Mouse (Mus musculus) stomach, postnatal 0 days (tissue): ENCODE results near the gene Alox15. TPM values are rescaled to one million over a fixed set of nuclear protein-coding genes. Genes with fewer than 3 reads are reported as not detected.

ENCODE experiments used
- ATAC-seq: fragments of 200-750 bp; cut with Nextera tagmentation; 2 replicates; pipeline ENCODE4 v1.8.0; 2017; ENCODE audit not compliant: low FRiP score, low TSS enrichment
- DNase-seq: peaks from one replicate; pipeline ENCODE4 v3.0.0-alpha.2; 2016; ENCODE audit warnings: low spot score
- H3K27ac ChIP-seq: fragments of 300-500 bp; sonication (generic); replicated peaks from 2 replicates; pipeline ENCODE4 v1.5.1; 2014; ENCODE audit warnings: mild to moderate bottlenecking, control low read depth
- H3K27me3 ChIP-seq: fragments of 300-500 bp; sonication (generic); 2 replicates; pipeline ENCODE4 v1.6.1; 2014; ENCODE audit warnings: low read length; ENCODE audit not compliant: control insufficient read depth, insufficient read depth
- H3K36me3 ChIP-seq: fragments of 300-500 bp; sonication (generic); 2 replicates; pipeline ENCODE4 v1.6.1; 2014; ENCODE audit warnings: low read length, mixed read lengths; ENCODE audit not compliant: control insufficient read depth, insufficient read depth
- H3K4me1 ChIP-seq: fragments of 300-500 bp; sonication (generic); replicated peaks from 2 replicates; pipeline ENCODE4 v1.6.1; 2014; ENCODE audit warnings: antibody characterized with exemption; ENCODE audit not compliant: control insufficient read depth, insufficient read depth
- H3K4me2 ChIP-seq: fragments of 300-500 bp; sonication (generic); replicated peaks from 2 replicates; pipeline ENCODE4 v1.6.1; 2014; ENCODE audit warnings: low read depth, mild to moderate bottlenecking, control low read depth, moderate library complexity
- H3K4me3 ChIP-seq: fragments of 300-500 bp; sonication (generic); 2 replicates; pipeline ENCODE4 v1.5.1; 2014; ENCODE audit warnings: low read depth, low read length, control low read depth
- H3K9ac ChIP-seq: fragments of 300-500 bp; sonication (generic); 2 replicates; pipeline ENCODE4 v1.6.1; 2014; ENCODE audit warnings: mild to moderate bottlenecking, low read length, control low read depth, mixed read lengths
- H3K9me3 ChIP-seq: fragments of 300-500 bp; sonication (generic); 2 replicates; pipeline ENCODE4 v1.6.1; 2016; ENCODE audit warnings: low read length; ENCODE audit not compliant: control insufficient read depth
- CTCF ChIP-seq: IDR thresholded peaks from 2 replicates; pipeline ENCODE4 v1.5.1; 2016; ENCODE audit warnings: antibody characterized with exemption, low read depth, mild to moderate bottlenecking, moderate library complexity
- EP300 ChIP-seq: optimal IDR thresholded peaks from 2 replicates; pipeline ENCODE3; 2016; ENCODE audit warnings: antibody characterized with exemption
- WGBS: fragments of 180-500 bp; shearing (Covaris S2); extraction: QIAGEN DNeasy Blood & Tissue Kit; methylation state at CpG from one replicate; pipeline ENCODE4 v1.1.7; 2014; 5-methylcytosine and 5-hydroxymethylcytosine counted together
- polyA plus RNA-seq: library from polyadenylated mRNA; unstranded; fragments of >200 nt; fragmentation: Nextera tagmentation; extraction: Ambion mirVana; gene quantifications from 2 replicates; pipeline ENCODE4 v1.2.1, GENCODE M21; 2015

Gene Alox15
- polyA plus RNA-seq, result 3.2 and 12.3 TPM in 2 replicates

- H3K36me3 ChIP-seq, result no peaks in the 10 kb centered on the region
- no peak within 1 kb of the TSS for H3K9ac ChIP-seq
- no peaks in the 10 kb centered on the region for H3K27me3 ChIP-seq
- DNase-seq, result no peak
- peak within 1 kb of the TSS; percentile 32 for H3K4me3 ChIP-seq
- no peaks in the 10 kb centered on the region for H3K9me3 ChIP-seq
- peaks cover 4% of the 10 kb centered on the region for H3K4me1 ChIP-seq
- TF ChIP-seq EP300, result no peak
- peak within 1 kb of the TSS; percentile 54 for H3K4me2 ChIP-seq
- H3K27ac ChIP-seq, result no peak within 1 kb of the TSS
- ATAC-seq, result no peak
- under 1% methylated on average over 19 of the region's 19 CpGs for WGBS
Measured at GRCm38 (mm10) chr11:70351868-70352267, at the start of gene Alox15. Alox15 (minus strand) TSS chr11:70352031.

- no peak for DNase-seq
- ATAC-seq, result no peak
- Histone ChIP-seq H3K4me2 (no peak overlapping the region), H3K4me3 (no peak overlapping the region), H3K4me1 (no peaks in the 10 kb centered on the region), H3K27ac (no peak overlapping the region), H3K27me3 (no peaks in the 10 kb centered on the region), H3K9me3 (no peaks in the 10 kb centered on the region), H3K9ac (no peak overlapping the region), H3K36me3 (peaks cover 5% of the 10 kb centered on the region; the same call in 1 of the 2 replicates)
- 70% methylated on average over 5 of the region's 5 CpGs for WGBS
- TF ChIP-seq EP300 (no peak), CTCF (no peak)
Measured at GRCm38 (mm10) chr11:70389421-70389820, 37.6 kb upstream of the Alox15 start.

- Histone ChIP-seq H3K27ac (no peak overlapping the region), H3K4me1 (no peaks in the 10 kb centered on the region), H3K9me3 (no peaks in the 10 kb centered on the region), H3K36me3 (peaks cover 2% of the 10 kb centered on the region; the same call in 1 of the 2 replicates), H3K4me3 (no peak overlapping the region), H3K4me2 (no peak overlapping the region), H3K27me3 (no peaks in the 10 kb centered on the region), H3K9ac (no peak overlapping the region)
- TF ChIP-seq EP300 (no peak), CTCF (no peak)
- DNase-seq, result no peak
- WGBS, result 74% methylated on average over 5 of the region's 5 CpGs
- ATAC-seq, result 0 out of 2 replicates have a peak, but pooled peaks have one; percentile 32
Measured at GRCm38 (mm10) chr11:70387436-70387835, 35.6 kb upstream of the Alox15 start.

- H3K27me3 ChIP-seq, result no peaks in the 10 kb centered on the region
- no peak overlapping the region for H3K9ac ChIP-seq
- no peak overlapping the region for H3K4me2 ChIP-seq
- H3K4me1 ChIP-seq, result no peaks in the 10 kb centered on the region
- no peaks in the 10 kb centered on the region for H3K9me3 ChIP-seq
- DNase-seq (no peak), ATAC-seq (no peak)
- no peak overlapping the region for H3K27ac ChIP-seq
- WGBS, result 80% methylated on average over 3 of the region's 3 CpGs
- TF ChIP-seq EP300 (no peak), CTCF (no peak)
- H3K4me3 ChIP-seq, result no peak overlapping the region
- no peaks in the 10 kb centered on the region for H3K36me3 ChIP-seq
Measured at GRCm38 (mm10) chr11:70384136-70384535, 32.3 kb upstream of the Alox15 start.

- H3K27ac ChIP-seq, result no peak overlapping the region
- H3K4me3 ChIP-seq, result no peak overlapping the region
- no peak overlapping the region for H3K9ac ChIP-seq
- H3K9me3 ChIP-seq, result no peaks in the 10 kb centered on the region
- no peak overlapping the region for H3K4me2 ChIP-seq
- DNase-seq, result no peak
- H3K4me1 ChIP-seq, result no peaks in the 10 kb centered on the region
- WGBS, result 93% methylated on average over 2 of the region's 2 CpGs
- no peaks in the 10 kb centered on the region for H3K36me3 ChIP-seq
- TF ChIP-seq EP300 (no peak), CTCF (no peak)
- no peak for ATAC-seq
- H3K27me3 ChIP-seq, result no peaks in the 10 kb centered on the region
Measured at GRCm38 (mm10) chr11:70381330-70381729, 29.5 kb upstream of the Alox15 start.

- Histone ChIP-seq H3K9me3 (no peaks in the 10 kb centered on the region), H3K27me3 (no peaks in the 10 kb centered on the region), H3K36me3 (no peaks in the 10 kb centered on the region), H3K4me2 (no peak overlapping the region), H3K4me3 (no peak overlapping the region), H3K27ac (no peak overlapping the region), H3K9ac (no peak overlapping the region), H3K4me1 (no peaks in the 10 kb centered on the region)
- WGBS, result 40% methylated on average over 1 of the region's 1 CpGs
- TF ChIP-seq CTCF, result no peak
- DNase-seq (no peak), ATAC-seq (no peak)
Measured at GRCm38 (mm10) chr11:70380478-70381005, 28.7 kb upstream of the Alox15 start.
